Mouse (Mus musculus): ENCODE results near the gene Hmga1. TPM values are rescaled to one million over a fixed set of nuclear protein-coding genes. Genes with fewer than 3 reads are reported as not detected.
A peak's percentile ranks its signal among the peaks of the same experiment; 100 is the strongest.

Hmga1 gene
- total and polyA plus RNA-seq, 3 experiments, result 43.8 to 88.7 (median 83.7) TPM

DNA sequence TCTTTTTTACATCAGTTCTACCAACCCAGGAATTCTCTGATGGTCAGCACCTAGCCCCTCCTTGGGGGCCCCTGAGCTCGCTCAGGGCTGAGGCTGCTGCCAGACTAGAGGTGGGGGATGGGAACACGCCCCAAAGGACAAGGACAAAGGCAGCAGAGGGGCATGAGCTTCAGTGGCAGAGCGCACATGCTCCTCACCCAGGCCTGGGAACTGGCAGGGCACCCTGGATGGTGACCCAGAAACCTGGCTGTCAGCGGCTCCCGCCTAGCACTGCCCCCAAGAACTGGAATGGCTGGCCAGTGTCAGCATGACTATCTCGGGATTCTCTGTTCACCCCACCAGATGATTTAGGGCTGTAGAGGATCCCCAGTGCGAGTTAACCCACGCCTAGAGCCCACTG is 7.1 kb upstream of the Hmga1 start:
- Histone ChIP-seq H3K36me3 (replicated peaks in 1 of 2; ENCODE audit: control insufficient read depth in 1 of 2, insufficient read depth in 1 of 2, low read length in 1 of 2) (no peaks in the 10 kb centered on the region), H3K9me3 (replicated peaks; ENCODE audit: low read length) (no peaks in the 10 kb centered on the region)

DNA sequence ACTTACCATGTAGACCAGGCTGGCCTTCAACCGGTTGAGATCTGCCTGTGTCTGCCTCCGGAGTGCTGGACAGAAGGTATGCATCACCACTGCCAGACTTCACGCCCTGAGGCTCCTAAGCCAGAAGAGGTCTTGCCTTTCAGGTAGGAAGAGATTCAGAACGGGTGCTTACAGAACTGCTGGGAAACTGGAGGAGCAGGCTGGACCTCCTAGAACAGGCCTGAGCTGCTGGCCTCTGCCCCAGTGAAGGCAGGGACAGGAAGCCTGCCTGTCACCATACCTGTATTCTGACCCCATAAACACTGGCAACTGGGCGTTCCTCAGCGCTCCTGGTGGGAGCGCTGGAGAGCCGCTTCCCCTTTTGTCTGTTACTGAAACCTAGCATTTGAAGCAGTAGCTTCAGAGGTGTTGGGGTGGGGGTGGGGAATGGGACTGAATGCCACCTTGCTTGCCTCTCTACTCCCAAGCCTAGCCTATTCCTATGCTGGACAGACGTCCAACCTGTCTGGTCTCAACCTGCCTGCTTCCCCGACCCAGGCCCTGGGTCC is 4.8 kb upstream of the Hmga1 start:
- Histone ChIP-seq H3K27ac (ENCODE audit: insufficient read depth, low read depth) (no peak overlapping the region), H3K4me2 (ENCODE audit: insufficient read depth, low read depth, poor library complexity, severe bottlenecking) (no peak overlapping the region), H3K79me2 (replicated peaks; ENCODE audit: control insufficient read depth, extremely low read depth, insufficient read depth, poor library complexity, severe bottlenecking) (no peaks in the 10 kb centered on the region), H3K9ac (ENCODE audit: insufficient read depth, low read depth) (no peak overlapping the region), H3K9me3 (replicated peaks; ENCODE audit: low read length) (peaks cover 8% of the 10 kb centered on the region), H3K4me3 (replicated peaks in 1 of 3; ENCODE audit: low read depth in 2 of 3, low read length in 2 of 3, poor library complexity in 1 of 3) (no peak overlapping the region), H3K36me3 (replicated peaks in 1 of 2; ENCODE audit: control insufficient read depth in 1 of 2, insufficient read depth in 1 of 2, low read length in 1 of 2) (no peaks in the 10 kb centered on the region), H3K4me1 (ENCODE audit: control insufficient read depth in 1 of 2, insufficient read depth in 2 of 2) (peaks cover 15 to 43% of the 10 kb centered on the region in 2 experiments), H3K27me3 (replicated peaks) (peaks cover 24% of the 10 kb centered on the region)
- in situ Hi-C loops (cut with MboI; ENCODE audit: low pct_ligation_motif_present, low pct_unique_long_range_greater_than_20kb, low sequenced_read_pairs) (no loop called here), dilution Hi-C loops (cut with MboI; ENCODE audit: extremely low pct_ligation_motif_present, extremely low pct_unique_long_range_greater_than_20kb, low sequenced_read_pairs) (no loop called here)
- TF ChIP-seq CHD2 (IDR thresholded peaks at IDR 0.05; ENCODE audit: low read length), result peak; percentile 43
- TF ChIP-seq ZKSCAN1 (IDR thresholded peaks at IDR 0.05; ENCODE audit: borderline replicate concordance, low read depth, low read length), result no peak
- TF ChIP-seq SMC3 (IDR thresholded peaks at IDR 0.05; ENCODE audit: low read depth, low read length), result no peak; the same call in 1 of the 2 replicates
- TF ChIP-seq IRF4 (IDR thresholded peaks at IDR 0.05; ENCODE audit: low read depth, low read length), result 0 out of 2 replicates have a peak, but pooled peaks have one; percentile 24
- TF ChIP-seq CTCF (conservative IDR thresholded peaks at IDR 0.05 in 1 of 2, IDR thresholded peaks at IDR 0.05 in 1 of 2; ENCODE audit: low read depth in 2 of 2, low read length in 2 of 2), result peak in 1 of 2 experiments; percentile 52; a peak in 2 of 4 replicates
- peak; percentile 19 for TF ChIP-seq RAD21 (IDR thresholded peaks at IDR 0.05; ENCODE audit: low read depth, low read length)
- DNase-seq (ENCODE audit: extremely low read depth), result no peak

More for the DNA sequence above, 7.1 kb upstream of the Hmga1 start:
- Histone ChIP-seq H3K4me2 (ENCODE audit: insufficient read depth, low read depth, poor library complexity, severe bottlenecking) (no peak overlapping the region), H3K27ac (ENCODE audit: insufficient read depth, low read depth) (no peak overlapping the region), H3K79me2 (replicated peaks; ENCODE audit: control insufficient read depth, extremely low read depth, insufficient read depth, poor library complexity, severe bottlenecking) (no peaks in the 10 kb centered on the region), H3K27me3 (replicated peaks) (peaks cover 26% of the 10 kb centered on the region), H3K9ac (ENCODE audit: insufficient read depth, low read depth) (no peak overlapping the region), H3K4me1 (ENCODE audit: control insufficient read depth in 1 of 2, insufficient read depth in 2 of 2) (peaks cover 15 to 45% of the 10 kb centered on the region in 2 experiments), H3K4me3 (replicated peaks in 1 of 3; ENCODE audit: low read depth in 2 of 3, low read length in 2 of 3, poor library complexity in 1 of 3) (no peak overlapping the region)
- in situ Hi-C loops (cut with MboI; ENCODE audit: low pct_ligation_motif_present, low pct_unique_long_range_greater_than_20kb, low sequenced_read_pairs) (loop anchor here (10.0 kb wide), 1 partner anchor 526 kb away; no protein-coding TSS in a partner anchor), dilution Hi-C loops (cut with MboI; ENCODE audit: extremely low pct_ligation_motif_present, extremely low pct_unique_long_range_greater_than_20kb, low sequenced_read_pairs) (no loop called here)
- no peak for DNase-seq (ENCODE audit: extremely low read depth)
- no peak for TF ChIP-seq NELFE (IDR thresholded peaks at IDR 0.05; ENCODE audit: low read depth, low read length)
- no peak for TF ChIP-seq IRF4 (IDR thresholded peaks at IDR 0.05; ENCODE audit: low read depth, low read length)
- no peak for TF ChIP-seq CHD1 (IDR thresholded peaks at IDR 0.05; ENCODE audit: low read depth, low read length)
- no peak for TF ChIP-seq MAFK (IDR thresholded peaks at IDR 0.05; ENCODE audit: insufficient replicate concordance, low read length)

DNA sequence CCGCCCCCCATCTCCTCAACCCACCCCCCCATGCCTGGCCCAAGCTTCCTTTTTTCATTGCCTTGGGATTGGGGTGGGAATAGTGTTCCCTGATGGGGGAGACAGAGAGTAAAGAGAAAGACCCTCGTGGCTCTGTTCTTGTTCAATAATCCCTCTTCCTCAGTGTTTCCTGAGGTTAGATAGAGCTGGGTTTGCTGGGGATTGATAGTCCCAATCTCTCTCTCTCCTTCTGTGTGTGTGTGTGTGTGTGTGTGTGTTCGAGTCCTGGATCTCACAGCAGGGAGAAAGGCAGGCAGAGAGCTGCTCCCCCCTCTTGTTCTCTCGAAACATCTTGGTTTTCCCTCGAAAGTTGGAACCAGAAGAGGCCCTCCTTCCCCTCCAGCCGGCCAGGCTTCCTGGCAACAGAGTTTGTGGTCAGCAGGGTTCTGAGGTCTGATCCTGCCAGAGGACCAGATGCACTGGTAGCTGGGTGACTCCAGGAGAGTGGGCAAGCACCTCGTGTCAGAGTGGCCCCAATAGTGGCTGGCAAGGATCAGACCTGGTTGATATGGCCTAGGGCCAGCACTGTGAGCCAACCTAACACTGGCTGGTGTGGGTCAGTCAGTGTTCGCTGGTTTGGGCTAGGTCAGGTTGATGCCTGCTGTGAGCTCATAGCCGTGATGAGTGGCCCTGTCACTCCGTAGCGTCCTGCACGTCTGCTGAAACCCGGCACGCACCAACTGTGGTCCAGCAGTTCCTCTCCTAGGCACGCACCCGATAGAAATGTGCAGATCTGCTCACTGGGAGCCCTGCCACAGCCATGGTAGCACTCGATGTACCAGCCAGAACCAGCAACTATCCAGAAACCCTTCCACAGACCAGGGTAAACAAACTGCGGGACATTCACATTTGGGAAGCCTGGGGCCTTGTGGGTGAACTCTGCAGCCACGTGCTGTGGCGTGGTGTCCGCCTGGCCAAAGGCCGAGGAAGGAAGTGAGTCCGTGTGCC is 3.8 kb upstream of the Hmga1 start:
- Histone ChIP-seq H3K4me1 (ENCODE audit: control insufficient read depth in 1 of 2, insufficient read depth in 2 of 2) (peaks cover 15 to 33% of the 10 kb centered on the region in 2 experiments), H3K9me3 (replicated peaks; ENCODE audit: low read length) (peaks cover 8% of the 10 kb centered on the region), H3K36me3 (replicated peaks in 1 of 2; ENCODE audit: control insufficient read depth in 1 of 2, insufficient read depth in 1 of 2, low read length in 1 of 2) (no peaks in the 10 kb centered on the region), H3K4me2 (ENCODE audit: insufficient read depth, low read depth, poor library complexity, severe bottlenecking) (no peak overlapping the region), H3K27ac (ENCODE audit: insufficient read depth, low read depth) (no peak overlapping the region), H3K79me2 (replicated peaks; ENCODE audit: control insufficient read depth, extremely low read depth, insufficient read depth, poor library complexity, severe bottlenecking) (peaks cover 6% of the 10 kb centered on the region), H3K4me3 (replicated peaks in 1 of 3; ENCODE audit: low read depth in 2 of 3, low read length in 2 of 3, poor library complexity in 1 of 3) (no peak overlapping the region), H3K9ac (ENCODE audit: insufficient read depth, low read depth) (no peak overlapping the region), H3K27me3 (replicated peaks) (peaks cover 20% of the 10 kb centered on the region)
- in situ Hi-C loops (cut with MboI; ENCODE audit: low pct_ligation_motif_present, low pct_unique_long_range_greater_than_20kb, low sequenced_read_pairs), result no loop called here
- no peak for DNase-seq (ENCODE audit: extremely low read depth)
- dilution Hi-C loops (cut with MboI; ENCODE audit: extremely low pct_ligation_motif_present, extremely low pct_unique_long_range_greater_than_20kb, low sequenced_read_pairs), result no loop called here
- TF ChIP-seq MEF2A (IDR thresholded peaks at IDR 0.05; ENCODE audit: borderline replicate concordance, low read depth, low read length) (no peak), TBP (conservative IDR thresholded peaks at IDR 0.05; ENCODE audit: low read depth, low read length) (no peak), JUN (IDR thresholded peaks at IDR 0.05; ENCODE audit: insufficient read depth, low read depth, low read length) (no peak), ETS1 (conservative IDR thresholded peaks at IDR 0.05; ENCODE audit: low read depth, low read length) (no peak), IRF4 (IDR thresholded peaks at IDR 0.05; ENCODE audit: low read depth, low read length) (no peak), TCF12 (IDR thresholded peaks at IDR 0.05; ENCODE audit: low read depth, low read length) (no peak), E2F4 (IDR thresholded peaks at IDR 0.05; ENCODE audit: insufficient replicate concordance, low read depth, low read length) (no peak), MAZ (IDR thresholded peaks at IDR 0.05; ENCODE audit: low read depth, low read length) (no peak), CHD2 (IDR thresholded peaks at IDR 0.05; ENCODE audit: low read length) (no peak), CTCF (conservative IDR thresholded peaks at IDR 0.05 in 1 of 2, IDR thresholded peaks at IDR 0.05 in 1 of 2; ENCODE audit: low read depth in 2 of 2, low read length in 2 of 2) (no peak), RCOR1 (conservative IDR thresholded peaks at IDR 0.05; ENCODE audit: low read depth, low read length) (no peak), ZKSCAN1 (IDR thresholded peaks at IDR 0.05; ENCODE audit: borderline replicate concordance, low read depth, low read length) (no peak), MYC (IDR thresholded peaks at IDR 0.05; ENCODE audit: low read depth, low read length) (no peak), CHD1 (IDR thresholded peaks at IDR 0.05; ENCODE audit: low read depth, low read length) (no peak), NRF1 (IDR thresholded peaks at IDR 0.05; ENCODE audit: low read depth, low read length) (no peak), ZC3H11A (IDR thresholded peaks at IDR 0.05; ENCODE audit: low read depth, low read length) (no peak), MAX (IDR thresholded peaks at IDR 0.05; ENCODE audit: low read length) (no peak)
